Mouse (Mus musculus) left cerebral cortex, adult 2 months (tissue): ENCODE measurements around the gene Abhd16a. TPM values are rescaled to one million over a fixed set of nuclear protein-coding genes. Genes with fewer than 3 reads are reported as not detected.

ENCODE experiments used
- DNase-seq, 2 experiments: peaks; one replicate each; pipeline ENCODE4 v3.0.0; 2021 to 2022; ENCODE audit warnings: low spot score in 2 of 2, mixed read lengths in 1 of 2; ENCODE audit errors: extremely low spot score in 1 of 2
- H3K27ac ChIP-seq: fragments of 200-600 bp; 2 replicates; pipeline ENCODE4 v1.8.1; 2022
- H3K4me3 ChIP-seq: fragments of 200-600 bp; 2 replicates; pipeline ENCODE4 v1.8.1; 2022
- CTCF ChIP-seq: fragments of 200-600 bp; IDR thresholded peaks from 2 replicates; pipeline ENCODE4 v1.8.1; 2022; ENCODE audit warnings: antibody characterized with exemption, mild to moderate bottlenecking, moderate library complexity
- intact Hi-C: fragments of 180-260 bp; cut with DNase I; formaldehyde crosslinking; loops from one replicate; pipeline ENCODE4 v1.15.1; 2025
- total RNA-seq, 2 experiments: library from RNA; stranded (reverse); gene quantifications; 2 replicates each; pipeline ENCODE4 v1.2.3; 2021

Abhd16a gene
- total RNA-seq, 2 experiments from 2014 or later, result 109 to 117 TPM

- intact Hi-C loops, result no loop called here
- DNase-seq, result no peak
- Histone ChIP-seq H3K27ac (no peak overlapping the region), H3K4me3 (no peak overlapping the region)
- no peak for TF ChIP-seq CTCF
Observed at GRCm38 (mm10) chr17:35147922-35148639, 59.0 kb downstream of the Abhd16a start.

- intact Hi-C loops, result no loop called here
Observed at GRCm38 (mm10) chr17:35152121-35152520, 63.1 kb downstream of the Abhd16a start.

More at GRCm38 (mm10) chr17:35152121-35152520, 63.1 kb downstream of the Abhd16a start:
- no peak overlapping the region for H3K4me3 ChIP-seq
- H3K27ac ChIP-seq, result no peak overlapping the region
- no peak for DNase-seq
- TF ChIP-seq CTCF, result no peak

Other genes starting within 250 kb of the Abhd16a start
- gene Skiv2l, start 239.1 kb upstream of the Abhd16a start, total RNA-seq, result 10 to 100 TPM; 70.1 to 70.4 TPM
- gene Nelfe, start 238.9 kb upstream of the Abhd16a start, total RNA-seq, result 10 to 100 TPM; 35.3 to 40.3 TPM
- gene Cfb, start 226.7 kb upstream of the Abhd16a start, total RNA-seq, result under 1 TPM in 1 of 2 experiments, not detected in 1; 0.14 TPM
- 1 to 10 TPM; 6.5 to 7.4 TPM for gene Zbtb12, start 209.8 kb upstream of the Abhd16a start, total RNA-seq
- not detected for gene Gm20547, start 207.2 kb upstream of the Abhd16a start, total RNA-seq
- gene C2, start 191.0 kb upstream of the Abhd16a start, total RNA-seq, result 1 to 10 TPM; 2.1 to 2.2 TPM
- 100 to 1,000 TPM; 175 to 184 TPM for gene Ehmt2, start 190.8 kb upstream of the Abhd16a start, total RNA-seq
- under 1 TPM; 0.45 to 0.79 TPM for gene Slc44a4, start 174.8 kb upstream of the Abhd16a start, total RNA-seq
- 10 to 100 TPM; 41.6 to 47.3 TPM for gene Neu1, start 158.0 kb upstream of the Abhd16a start, total RNA-seq
- gene Hspa1b, start 130.0 kb upstream of the Abhd16a start, total RNA-seq, result 10 to 100 TPM; 18.8 to 22.1 TPM
- gene Gm20481, start 119.4 kb upstream of the Abhd16a start, total RNA-seq, result not detected
- 10 to 100 TPM; 14.5 to 17.2 TPM for gene Hspa1a, start 117.1 kb upstream of the Abhd16a start, total RNA-seq
- under 1 TPM; 0.34 to 0.42 TPM for gene Hspa1l, start 116.6 kb upstream of the Abhd16a start, total RNA-seq
- 10 to 100 TPM; 15.8 to 18.4 TPM for gene Lsm2, start 107.4 kb upstream of the Abhd16a start, total RNA-seq
- 10 to 100 TPM; 44.1 to 46.6 TPM for gene Vars, start 88.3 kb upstream of the Abhd16a start, total RNA-seq
- under 1 TPM; 0.40 to 0.43 TPM for gene Vwa7, start 72.7 kb upstream of the Abhd16a start, total RNA-seq
- gene Sapcd1, start 61.2 kb upstream of the Abhd16a start, total RNA-seq, result under 1 TPM in 1 of 2 experiments, not detected in 1; 0.59 TPM
- gene Msh5, start 42.5 kb upstream of the Abhd16a start, total RNA-seq, result under 1 TPM; 0.27 to 0.56 TPM
- gene Clic1, start 39.3 kb upstream of the Abhd16a start, total RNA-seq, result 1 to 10 TPM; 7.4 to 8.3 TPM
- gene Ddah2, start 30.2 kb upstream of the Abhd16a start, total RNA-seq, result 10 to 100 TPM; 10.1 to 11.0 TPM
- not detected for gene Ly6g6c, start 23.9 kb upstream of the Abhd16a start, total RNA-seq
- not detected for gene Mpig6b, start 23.1 kb upstream of the Abhd16a start, total RNA-seq
- 1 to 10 TPM; 2.1 to 3.6 TPM for gene Ly6g6e, start 12.4 kb upstream of the Abhd16a start, total RNA-seq
- 1 to 10 TPM in 1 of 2 experiments, under 1 TPM in 1; 0.70 to 1.1 TPM for gene Ly6g6d, start 11.2 kb upstream of the Abhd16a start, total RNA-seq
- under 1 TPM in 1 of 2 experiments, not detected in 1; 0.29 TPM for gene Ly6g6f, start 3.7 kb upstream of the Abhd16a start, total RNA-seq
- not detected for gene Ly6g5c, start 19.0 kb downstream of the Abhd16a start, total RNA-seq
- gene Ly6g5b, start 26.2 kb downstream of the Abhd16a start, total RNA-seq, result under 1 TPM; 0.79 TPM
- gene Gpank1, start 32.2 kb downstream of the Abhd16a start, total RNA-seq, result 10 to 100 TPM; 14.8 to 15.0 TPM
- 100 to 1,000 TPM; 177 to 187 TPM for gene Csnk2b, start 32.8 kb downstream of the Abhd16a start, total RNA-seq
- gene D17H6S53E, start 37.1 kb downstream of the Abhd16a start, total RNA-seq, result 10 to 100 TPM; 27.0 to 28.5 TPM
- gene Apom, start 42.8 kb downstream of the Abhd16a start, total RNA-seq, result not detected
- 100 to 1,000 TPM; 304 to 307 TPM for gene Bag6, start 45.9 kb downstream of the Abhd16a start, total RNA-seq
- 100 to 1,000 TPM; 285 to 321 TPM for gene Prrc2a, start 75.6 kb downstream of the Abhd16a start, total RNA-seq
- 10 to 100 TPM in 1 of 2 experiments, 1 to 10 TPM in 1; 8.0 to 14.4 TPM for gene Aif1, start 86.8 kb downstream of the Abhd16a start, total RNA-seq
- 1 to 10 TPM; 6.4 to 7.4 TPM for gene Lst1, start 99.2 kb downstream of the Abhd16a start, total RNA-seq
- gene Ltb, start 105.2 kb downstream of the Abhd16a start, total RNA-seq, result under 1 TPM; 0.79 to 0.86 TPM
- gene Tnf, start 112.7 kb downstream of the Abhd16a start, total RNA-seq, result not detected
- under 1 TPM; 0.41 to 0.65 TPM for gene Lta, start 116.1 kb downstream of the Abhd16a start, total RNA-seq
- not detected for gene Gm16181, start 131.6 kb downstream of the Abhd16a start, total RNA-seq
- 100 to 1,000 TPM; 549 to 569 TPM for gene Atp6v1g2, start 144.4 kb downstream of the Abhd16a start, total RNA-seq
- gene Nfkbil1, start 146.5 kb downstream of the Abhd16a start, total RNA-seq, result 10 to 100 TPM; 13.0 to 16.1 TPM
- 100 to 1,000 TPM; 215 TPM for gene Ddx39b, start 152.5 kb downstream of the Abhd16a start, total RNA-seq
- gene H2-D1, start 173.5 kb downstream of the Abhd16a start, total RNA-seq, result 10 to 100 TPM; 20.3 to 25.3 TPM
- under 1 TPM in 1 of 2 experiments, not detected in 1; 0.79 TPM for gene H2-Q1, start 231.1 kb downstream of the Abhd16a start, total RNA-seq